Mouse (Mus musculus) lung, adult 2 months (tissue): ENCODE measurements around the gene Sp110. TPM values are rescaled to one million over a fixed set of nuclear protein-coding genes. Genes with fewer than 3 reads are reported as not detected.
A peak's percentile ranks its signal among the peaks of the same experiment; 100 is the strongest.
"Not testable (repeated sequence)": the region's sequence is repeated elsewhere in the genome, so short reads cannot be mapped to it uniquely, and the experiment has no call there.

Source experiments
- DNase-seq: peaks from one replicate; pipeline ENCODE4 v3.0.0; 2022
- H3K4me1 ChIP-seq: fragments of 200-500 bp; 2 replicates; pipeline ENCODE4 v1.6.1; 2011; ENCODE audit warnings: low read length; ENCODE audit not compliant: control insufficient read depth, insufficient read depth
- H3K4me3 ChIP-seq: fragments of 200-500 bp; replicated peaks from 2 replicates; pipeline ENCODE3; 2011; ENCODE audit warnings: low read depth, mild to moderate bottlenecking, control low read depth, low read length; ENCODE audit errors: extremely low read depth
- WGBS: fragments of 180-500 bp; shearing (Covaris S2); methylation state at CpG from one replicate; pipeline ENCODE4 v1.1.7; 2018; 5-methylcytosine and 5-hydroxymethylcytosine counted together
- polyA plus RNA-seq: library from polyadenylated mRNA; depleted of rRNA; stranded (reverse); fragments of >200 nt; gene quantifications from 2 replicates; pipeline ENCODE4 v1.2.3, GENCODE M21; 2012; rRNA removed

Gene Sp110
- polyA plus RNA-seq, 1 experiment, result 20.1 TPM

GRCm38 (mm10) chr1:85580148-85580534 lies 18.5 kb downstream of the Sp110 start:
- not testable (repeated sequence) for H3K4me3 ChIP-seq, DNase-seq, H3K4me1 ChIP-seq
- WGBS, result 70% methylated on average over 3 of the region's 4 CpGs

DNA sequence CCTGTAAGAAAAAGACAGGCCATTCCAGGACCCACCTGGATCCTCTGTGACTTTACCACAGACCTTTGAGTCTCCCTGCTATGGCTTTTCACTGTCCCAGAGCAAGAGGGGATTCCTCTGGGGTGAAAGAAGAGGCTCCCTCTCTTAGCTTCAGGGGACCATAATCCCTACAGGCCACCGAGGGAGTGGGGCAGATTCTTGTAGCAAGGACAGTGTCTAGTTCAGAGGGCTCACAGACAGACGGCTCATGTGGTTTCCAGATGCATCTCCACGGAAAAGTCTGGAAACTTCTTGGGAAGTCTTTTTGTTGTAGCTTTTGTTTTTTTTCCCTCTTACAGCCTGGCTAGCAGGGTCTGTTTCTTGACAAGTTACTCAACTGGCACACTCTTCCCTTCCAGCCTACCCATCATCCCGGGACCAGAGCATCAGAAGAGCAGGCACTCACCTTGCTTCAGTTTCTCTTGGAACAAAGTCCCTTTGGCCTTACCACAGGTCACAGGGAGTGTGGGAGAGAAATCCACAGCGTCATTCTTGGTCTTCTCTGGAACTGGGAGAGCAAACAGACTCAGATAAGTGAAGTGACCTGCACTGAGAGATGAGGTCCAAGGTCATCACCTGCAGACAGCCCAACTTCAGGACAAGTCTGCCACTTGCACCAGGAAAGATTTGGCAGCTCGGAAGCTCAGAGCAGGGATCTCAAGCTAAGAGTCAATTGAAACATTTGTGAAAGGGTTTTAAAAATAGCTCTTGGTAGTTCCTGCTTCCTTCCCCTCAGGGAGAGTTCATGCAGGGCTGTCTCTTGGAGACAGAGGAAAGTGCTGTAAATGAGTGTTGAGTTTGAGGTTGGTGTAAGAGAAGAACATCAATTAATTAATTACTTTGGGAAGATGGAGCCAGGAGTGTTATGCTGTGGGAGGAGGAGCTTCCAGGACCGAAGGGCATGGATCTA lies 19.1 kb downstream of the Sp110 start:
- H3K4me3 ChIP-seq, H3K4me1 ChIP-seq, DNase-seq: not testable (repeated sequence)
- 61% methylated on average over 6 of the region's 7 CpGs for WGBS

DNA sequence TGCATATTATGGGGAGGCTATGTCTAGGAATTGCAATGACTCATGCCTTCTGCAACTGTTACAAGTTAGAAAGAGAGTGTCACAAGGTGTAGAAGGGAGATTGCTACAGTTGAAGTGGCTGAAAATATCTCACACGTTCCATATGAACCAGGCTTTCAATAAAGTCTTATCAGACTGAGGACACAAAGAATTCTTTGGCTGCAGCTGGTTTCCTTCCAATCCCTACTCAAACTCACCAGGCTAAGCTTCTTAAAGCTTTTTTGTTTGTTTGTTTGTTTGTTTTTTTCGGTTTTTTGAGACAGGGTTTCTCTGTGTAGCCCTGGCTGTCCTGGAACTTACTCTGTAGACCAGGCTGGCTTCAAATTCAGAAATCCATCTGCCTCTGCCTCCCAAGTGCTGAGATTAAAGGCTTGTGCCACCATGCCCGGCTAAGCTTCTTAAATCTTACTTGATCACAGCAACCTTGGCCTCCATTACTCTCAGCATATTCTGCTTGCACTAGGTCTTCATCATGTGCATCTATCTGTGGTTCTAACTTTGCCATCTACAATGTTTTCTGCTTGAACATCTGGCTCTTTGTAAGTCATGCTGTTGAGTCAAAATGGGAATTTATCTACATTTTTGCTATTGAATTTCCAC lies 20.1 kb downstream of the Sp110 start:
- WGBS, result 59% methylated on average over 3 of the region's 3 CpGs
- not testable (repeated sequence) for H3K4me1 ChIP-seq, DNase-seq, H3K4me3 ChIP-seq

- H3K4me3 ChIP-seq, DNase-seq, H3K4me1 ChIP-seq: not testable (repeated sequence)
- 61% methylated on average over 2 of the region's 3 CpGs for WGBS
Observed at GRCm38 (mm10) chr1:85575376-85575775, 23.2 kb downstream of the Sp110 start, which contains the start of gene G530012D18Rik. G530012D18Rik (plus strand) TSS chr1:85575676.

DNA sequence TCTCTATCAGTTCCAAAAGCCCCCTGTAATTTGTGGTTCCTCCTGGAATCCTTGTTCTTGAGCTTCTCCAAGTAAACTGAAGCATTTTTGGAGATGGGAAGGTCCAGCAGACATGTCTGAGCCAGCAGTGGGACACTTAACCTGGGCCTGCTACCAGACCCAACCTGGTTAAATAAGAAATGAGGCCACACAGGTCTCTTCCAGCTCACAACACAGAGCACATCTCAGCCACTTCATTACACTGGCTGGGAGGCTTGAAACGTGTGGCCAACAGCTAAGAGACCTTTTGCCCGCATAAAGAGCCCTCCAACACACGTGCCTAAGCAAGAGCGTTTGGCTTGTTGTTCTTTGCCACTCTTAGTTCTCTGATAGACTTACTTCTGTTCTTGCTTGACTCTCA lies 25.1 kb downstream of the Sp110 start:
- not testable (repeated sequence) for DNase-seq, H3K4me3 ChIP-seq, H3K4me1 ChIP-seq
- 62% methylated on average over 4 of the region's 4 CpGs for WGBS

- not testable (repeated sequence) for H3K4me3 ChIP-seq, H3K4me1 ChIP-seq
- DNase-seq, result peak; percentile 28
- WGBS, result 70% methylated on average over 4 of the region's 4 CpGs
Observed at GRCm38 (mm10) chr1:85555261-85555660, 43.4 kb downstream of the Sp110 start.

DNA sequence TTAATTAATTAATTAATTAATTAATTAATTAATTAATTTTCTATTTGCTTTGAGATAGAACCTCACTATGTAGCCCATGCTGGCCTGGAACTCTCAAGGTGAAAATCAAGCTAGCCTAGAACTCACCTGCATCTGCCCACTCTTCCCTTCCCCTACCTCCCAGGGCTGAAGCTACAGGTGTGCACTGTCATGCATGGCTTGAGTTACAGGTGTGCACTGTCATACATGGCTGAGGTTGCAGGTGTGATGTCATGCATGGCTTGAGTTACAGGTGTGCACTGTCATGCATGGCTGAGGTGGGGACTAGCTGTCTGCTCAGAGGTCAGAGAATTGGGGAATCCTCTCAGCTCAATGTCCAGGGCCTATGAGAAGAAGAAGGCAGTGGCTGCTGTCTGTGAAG lies 52.2 kb downstream of the Sp110 start:
- H3K4me1 ChIP-seq, H3K4me3 ChIP-seq, DNase-seq: not testable (repeated sequence)

DNA sequence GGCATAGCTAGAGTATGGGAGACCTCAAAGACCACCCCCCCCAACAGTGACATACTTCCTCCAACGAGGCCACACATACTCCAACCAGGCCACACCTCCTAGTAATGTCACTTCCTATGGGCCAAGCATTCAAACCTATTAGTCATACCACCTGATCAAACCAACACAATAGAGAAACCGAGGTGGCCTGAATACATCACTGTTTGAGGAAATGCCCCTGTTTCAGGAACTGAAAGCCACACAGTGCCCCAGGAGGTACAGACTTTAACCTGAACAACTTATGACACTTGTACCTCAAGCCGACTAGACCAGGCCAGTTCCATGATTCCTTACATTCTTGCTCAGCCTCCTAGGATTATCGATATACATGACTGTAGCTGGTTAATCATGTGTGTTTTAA lies 54.8 kb downstream of the Sp110 start:
- not testable (repeated sequence) for H3K4me1 ChIP-seq, H3K4me3 ChIP-seq, DNase-seq
- 54% methylated on average over 4 of the region's 4 CpGs for WGBS

DNA sequence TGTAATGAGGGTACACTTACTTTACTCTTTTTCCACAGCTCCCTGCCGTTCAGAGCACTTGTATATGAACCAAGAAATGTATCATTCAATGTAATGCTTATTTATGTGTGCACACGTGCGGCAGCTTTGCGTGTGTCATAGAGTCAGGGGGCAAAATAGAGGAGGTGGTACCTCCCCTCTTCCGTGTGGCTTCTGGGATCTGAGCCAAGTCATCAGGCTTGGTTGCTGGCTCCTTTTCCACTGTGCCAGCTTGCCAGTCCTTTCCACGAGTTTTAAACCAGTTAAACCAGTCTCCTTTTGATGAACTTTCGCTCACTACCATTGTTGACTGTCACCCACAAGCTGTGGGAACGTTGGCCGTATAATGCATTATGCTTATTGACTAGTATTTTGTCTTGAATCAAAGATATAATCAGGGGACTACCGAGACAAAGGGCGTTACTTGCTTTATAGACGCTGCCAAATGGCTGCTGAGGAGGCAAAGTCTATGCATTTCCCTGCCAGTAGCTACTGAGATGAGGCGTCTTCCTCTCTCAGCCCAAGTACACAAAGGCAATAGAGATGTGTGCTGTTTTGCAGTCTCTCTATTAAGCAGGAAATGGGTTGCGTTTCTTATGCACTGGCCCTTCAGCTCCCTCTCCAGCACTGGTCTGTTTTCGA lies 70.0 kb downstream of the Sp110 start:
- not testable (repeated sequence) for H3K4me1 ChIP-seq, H3K4me3 ChIP-seq, DNase-seq
- 69% methylated on average over 14 of the region's 15 CpGs for WGBS

Other genes with a start within 250 kb of the Sp110 start
- gene G530012D18Rik, start 23.1 kb downstream of the Sp110 start, polyA plus RNA-seq, result not detected in 2 replicates
- gene Sp140, start 1.6 kb upstream of the Sp110 start, polyA plus RNA-seq, result 6.3 and 11.4 TPM in 2 replicates
- 15.7 and 26.4 TPM in 2 replicates for gene Sp100, start 51.2 kb upstream of the Sp110 start, polyA plus RNA-seq
- gene A630001G21Rik, start 179.8 kb upstream of the Sp110 start, polyA plus RNA-seq, result 3.0 and 3.6 TPM in 2 replicates
- 43.8 and 48.3 TPM in 2 replicates for gene Cab39, start 194.6 kb upstream of the Sp110 start, polyA plus RNA-seq